Mouse (Mus musculus) liver, postnatal 0 days (tissue): ENCODE measurements around the gene Derl3. TPM values are rescaled to one million over a fixed set of nuclear protein-coding genes. Genes with fewer than 3 reads are reported as not detected.

Experiments used
- ATAC-seq: fragments of 200-750 bp; cut with Nextera tagmentation; 2 replicates; pipeline ENCODE4 v1.8.0; 2017; ENCODE audit warnings: mild to moderate bottlenecking, moderate library complexity
- DNase-seq: peaks from one replicate; pipeline ENCODE4 v3.0.0-alpha.2; 2016
- H3K27ac ChIP-seq: fragments of 300-500 bp; sonication (generic); 2 replicates; pipeline ENCODE4 v1.5.1; 2014; ENCODE audit warnings: antibody characterized with exemption, moderate library complexity, mild to moderate bottlenecking, low read depth
- H3K27me3 ChIP-seq: fragments of 300-500 bp; sonication (generic); 2 replicates; pipeline ENCODE4 v1.6.1; 2014; ENCODE audit warnings: low read length, control low read depth, mixed read lengths; ENCODE audit not compliant: insufficient read depth
- H3K36me3 ChIP-seq: fragments of 300-500 bp; sonication (generic); replicated peaks from 2 replicates; pipeline ENCODE4 v1.6.1; 2014; ENCODE audit warnings: mild to moderate bottlenecking, control low read depth, low read length, moderate library complexity, mixed read lengths; ENCODE audit not compliant: insufficient read depth
- H3K4me1 ChIP-seq: fragments of 300-500 bp; sonication (generic); 2 replicates; pipeline ENCODE4 v1.6.1; 2014; ENCODE audit warnings: antibody characterized with exemption, mild to moderate bottlenecking, control low read depth; ENCODE audit not compliant: insufficient read depth
- H3K4me2 ChIP-seq: fragments of 300-500 bp; sonication (generic); 2 replicates; pipeline ENCODE4 v1.6.1; 2014; ENCODE audit warnings: low read depth, mild to moderate bottlenecking, low read length, moderate library complexity, mixed read lengths
- H3K4me3 ChIP-seq: fragments of 300-500 bp; sonication (generic); 2 replicates; pipeline ENCODE4 v1.5.1; 2014; ENCODE audit warnings: low read depth, low read length
- H3K9ac ChIP-seq: fragments of 300-500 bp; sonication (generic); replicated peaks from 2 replicates; pipeline ENCODE4 v1.6.1; 2014; ENCODE audit warnings: mild to moderate bottlenecking, moderate library complexity
- H3K9me3 ChIP-seq: fragments of 300-500 bp; sonication (generic); 2 replicates; pipeline ENCODE4 v1.6.1; 2016; ENCODE audit warnings: mild to moderate bottlenecking, control low read depth, low read length, mixed read lengths
- CTCF ChIP-seq: sonication (generic); IDR thresholded peaks from 2 replicates; pipeline ENCODE4 v1.5.1; 2016; ENCODE audit warnings: antibody characterized with exemption, low read depth
- EP300 ChIP-seq: IDR thresholded peaks from 2 replicates; pipeline ENCODE4 v1.6.1; 2016; ENCODE audit warnings: antibody characterized with exemption, low read depth, mild to moderate bottlenecking
- WGBS: fragments of 180-500 bp; shearing (Covaris S2); extraction: QIAGEN DNeasy Blood & Tissue Kit; methylation state at CpG from one replicate; pipeline ENCODE4 v1.1.7; 2014; ENCODE audit not compliant: insufficient replicate concordance; 5-methylcytosine and 5-hydroxymethylcytosine counted together
- polyA plus RNA-seq: library from polyadenylated mRNA; unstranded; fragments of >200 nt; fragmentation: Nextera tagmentation; extraction: Ambion mirVana; gene quantifications from 2 replicates; pipeline ENCODE4 v1.2.1, GENCODE M21; 2015

The Derl3 gene
- polyA plus RNA-seq, 1 experiment from 2014 or later: 0.52 TPM

DNA sequence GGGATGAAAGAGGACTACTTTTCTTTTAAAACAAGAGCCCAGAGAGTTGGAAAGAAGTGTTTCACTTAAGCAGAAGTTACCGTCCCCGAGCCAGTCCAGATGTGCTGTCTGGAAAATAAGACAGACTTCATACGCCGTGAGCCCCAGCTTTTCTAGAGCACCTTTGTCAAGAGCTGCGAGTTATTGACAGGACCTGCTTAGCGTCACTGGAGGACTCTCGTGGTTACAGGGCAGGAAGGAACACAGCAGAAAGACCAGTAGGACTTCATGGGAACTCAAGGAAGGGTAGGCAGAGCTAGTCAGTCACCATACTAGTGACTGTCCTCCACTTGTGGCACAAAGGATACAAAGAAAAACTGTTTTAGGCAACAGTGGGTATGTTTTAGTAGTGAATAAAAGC is 22.3 kb downstream of the Derl3 start:
- H3K36me3 ChIP-seq: peaks cover 34% of the 10 kb centered on the region
- 82% methylated on average over 7 of the region's 7 CpGs for WGBS
- no peaks in the 10 kb centered on the region for H3K9me3 ChIP-seq
- H3K9ac ChIP-seq: no peak overlapping the region
- H3K27me3 ChIP-seq: no peaks in the 10 kb centered on the region
- TF ChIP-seq EP300 (no peak), CTCF (no peak)
- no peak overlapping the region for H3K4me2 ChIP-seq
- no peak overlapping the region for H3K27ac ChIP-seq
- DNase-seq: no peak
- ATAC-seq: no peak
- peaks cover 5% of the 10 kb centered on the region for H3K4me1 ChIP-seq
- no peak overlapping the region for H3K4me3 ChIP-seq

DNA sequence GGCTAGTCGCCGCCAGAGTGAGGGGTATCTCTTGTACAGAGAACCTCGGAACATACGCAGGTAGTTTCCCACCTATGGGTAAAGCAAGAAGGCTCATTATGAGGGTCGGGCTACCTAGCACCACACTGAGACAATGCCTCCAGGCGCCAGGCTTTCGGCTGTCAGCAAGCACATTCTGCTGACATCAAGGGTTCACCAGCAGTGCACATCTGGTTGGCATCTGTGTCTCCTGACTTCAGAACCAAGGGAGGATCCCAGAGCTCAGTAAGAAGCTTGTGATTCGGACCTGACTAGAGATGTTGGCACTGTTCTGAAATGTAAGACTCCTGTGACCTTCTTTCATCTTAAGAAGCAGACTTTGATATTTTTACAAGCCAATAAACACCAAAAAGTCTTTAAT is 23.6 kb downstream of the Derl3 start:
- Histone ChIP-seq H3K36me3 (peaks cover 22% of the 10 kb centered on the region; the same call in 1 of the 2 replicates), H3K4me2 (no peak overlapping the region), H3K4me1 (peaks cover 9% of the 10 kb centered on the region), H3K27ac (no peak overlapping the region), H3K9ac (no peak overlapping the region), H3K4me3 (no peak overlapping the region), H3K9me3 (no peaks in the 10 kb centered on the region), H3K27me3 (no peaks in the 10 kb centered on the region)
- TF ChIP-seq CTCF: no peak
- TF ChIP-seq EP300: no peak
- ATAC-seq: no peak
- no peak for DNase-seq
- WGBS: 87% methylated on average over 8 of the region's 8 CpGs

DNA sequence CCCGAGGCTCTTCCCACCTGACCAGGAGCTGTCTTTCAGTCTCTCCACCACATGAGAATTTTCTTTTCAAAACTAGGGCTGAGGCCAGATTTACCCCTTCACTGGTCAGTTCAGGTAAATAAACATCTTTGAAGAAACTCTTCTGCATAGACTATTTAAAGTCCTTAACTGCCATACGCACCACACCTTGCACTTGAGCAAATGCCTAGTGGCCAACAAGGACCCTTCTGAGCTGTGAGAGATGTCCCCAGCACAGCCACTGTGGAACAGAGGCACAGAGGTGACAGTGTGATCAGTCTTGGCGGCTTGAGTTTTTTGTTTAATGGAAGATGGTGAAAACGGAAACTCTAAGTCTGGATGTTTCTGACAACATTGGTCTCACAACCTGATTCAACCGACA is 25.8 kb downstream of the Derl3 start:
- TF ChIP-seq CTCF (no peak), EP300 (no peak)
- ATAC-seq (no peak), DNase-seq (no peak)
- Histone ChIP-seq H3K27me3 (no peaks in the 10 kb centered on the region), H3K4me1 (peaks cover 16% of the 10 kb centered on the region), H3K9ac (no peak overlapping the region), H3K4me2 (no peak overlapping the region), H3K36me3 (peaks cover 18% of the 10 kb centered on the region; the same call in 1 of the 2 replicates), H3K4me3 (no peak overlapping the region), H3K27ac (no peak overlapping the region), H3K9me3 (no peaks in the 10 kb centered on the region)
- 84% methylated on average over 5 of the region's 5 CpGs for WGBS

DNA sequence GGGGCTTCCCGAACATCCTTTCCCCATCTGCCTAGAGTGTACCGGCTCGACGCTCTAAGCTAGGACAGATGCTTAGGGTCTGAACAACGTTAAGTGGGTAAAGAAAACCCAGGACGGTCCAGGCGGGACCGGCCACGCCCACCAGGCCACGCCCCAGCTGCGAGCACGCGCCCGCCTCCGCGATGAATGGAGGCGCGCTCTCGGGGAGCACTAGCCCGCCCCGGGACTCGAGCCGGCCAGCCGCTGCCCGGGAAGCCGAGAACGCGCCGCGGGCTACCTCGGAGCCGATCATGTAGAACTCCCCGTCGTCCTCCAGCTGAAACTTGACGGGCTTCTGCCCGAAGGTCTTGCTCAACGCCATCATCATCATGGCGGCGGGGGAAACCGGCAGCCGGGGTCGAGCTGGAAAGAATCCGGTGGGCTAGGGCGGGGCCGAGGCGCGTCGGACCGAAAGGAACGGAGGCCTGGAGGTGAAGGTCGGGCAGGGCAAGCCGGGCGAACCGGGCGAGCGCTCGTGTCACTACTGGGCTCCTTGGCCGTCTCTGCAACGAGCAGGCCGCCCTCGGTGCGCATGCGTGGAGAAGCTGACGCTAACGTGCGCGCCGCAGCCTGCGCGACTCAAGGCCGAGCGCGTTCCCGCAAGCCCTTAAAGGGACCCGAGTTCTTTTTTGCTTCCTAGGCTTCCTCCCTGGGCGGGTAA is 28.0 kb downstream of the Derl3 start, which contains the start of gene Smarcb1:
TSS of gene Smarcb1 (minus strand) at position 592 of the 700 bp plus-strand sequence.
- peaks cover 16% of the 10 kb centered on the region for H3K4me1 ChIP-seq
- ATAC-seq: peak; percentile 96
- WGBS: under 1% methylated on average over 76 of the region's 76 CpGs
- peak within 1 kb of the TSS; percentile 99 for H3K4me2 ChIP-seq
- H3K27ac ChIP-seq: peak within 1 kb of the TSS; percentile 83
- no peaks in the 10 kb centered on the region for H3K9me3 ChIP-seq
- peak; percentile 95 for DNase-seq
- TF ChIP-seq CTCF (no peak), EP300 (no peak)
- peaks cover 8% of the 10 kb centered on the region; the same call in 1 of the 2 replicates for H3K36me3 ChIP-seq
- peak within 1 kb of the TSS; percentile 83 for H3K9ac ChIP-seq
- peak within 1 kb of the TSS; percentile 94 for H3K4me3 ChIP-seq
- H3K27me3 ChIP-seq: no peaks in the 10 kb centered on the region

DNA sequence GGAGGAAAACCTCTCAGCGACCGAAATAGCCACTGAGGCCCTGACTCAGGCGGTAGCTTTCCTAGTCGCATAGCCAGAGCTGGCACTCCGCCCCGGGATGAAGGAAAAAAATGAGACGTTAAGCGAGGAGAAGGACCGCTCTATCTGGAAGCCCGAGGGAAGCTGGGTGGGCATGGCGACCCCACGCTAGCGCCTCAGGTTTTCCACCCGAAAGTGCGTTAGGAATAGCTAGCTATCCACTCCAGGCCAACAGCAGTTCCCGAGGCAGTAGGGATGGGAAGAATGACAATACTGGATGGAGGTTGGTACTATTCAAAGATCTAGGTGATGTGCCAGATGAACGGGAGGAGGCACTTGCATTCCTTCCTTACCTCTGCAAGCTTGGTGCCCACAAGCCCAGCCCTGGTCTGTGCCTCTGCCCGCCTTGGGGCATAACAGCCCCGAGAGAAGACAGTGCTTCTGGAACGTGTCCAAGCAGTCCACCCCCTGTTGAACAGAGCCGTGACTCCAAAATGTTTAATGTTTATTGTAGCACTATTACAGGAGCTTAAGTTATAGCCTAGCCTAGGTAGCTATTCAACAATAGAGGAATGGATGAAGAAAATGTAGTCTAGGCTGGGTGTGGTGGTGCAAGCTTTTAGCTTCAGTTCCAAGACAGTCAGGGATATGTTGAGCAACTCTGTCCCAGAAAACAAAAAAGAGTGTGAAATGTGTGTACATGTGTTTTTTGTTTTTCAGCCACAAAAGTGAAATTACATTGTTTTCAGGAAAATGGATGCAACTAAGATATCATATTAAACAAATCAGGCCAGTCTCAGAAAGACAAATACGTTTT is 28.7 kb downstream of the Derl3 start:
- Histone ChIP-seq H3K4me1 (peaks cover 16% of the 10 kb centered on the region), H3K27ac (peak overlapping the region; percentile 83), H3K9me3 (no peaks in the 10 kb centered on the region), H3K27me3 (no peaks in the 10 kb centered on the region), H3K9ac (peak overlapping the region; percentile 83), H3K36me3 (peaks cover 4% of the 10 kb centered on the region; the same call in 1 of the 2 replicates), H3K4me3 (peak overlapping the region; percentile 94), H3K4me2 (peak overlapping the region; percentile 99)
- peak; percentile 24 for ATAC-seq
- DNase-seq: peak; percentile 24
- no peak for TF ChIP-seq EP300
- TF ChIP-seq CTCF: no peak
- WGBS: 5% methylated on average over 22 of the region's 22 CpGs

DNA sequence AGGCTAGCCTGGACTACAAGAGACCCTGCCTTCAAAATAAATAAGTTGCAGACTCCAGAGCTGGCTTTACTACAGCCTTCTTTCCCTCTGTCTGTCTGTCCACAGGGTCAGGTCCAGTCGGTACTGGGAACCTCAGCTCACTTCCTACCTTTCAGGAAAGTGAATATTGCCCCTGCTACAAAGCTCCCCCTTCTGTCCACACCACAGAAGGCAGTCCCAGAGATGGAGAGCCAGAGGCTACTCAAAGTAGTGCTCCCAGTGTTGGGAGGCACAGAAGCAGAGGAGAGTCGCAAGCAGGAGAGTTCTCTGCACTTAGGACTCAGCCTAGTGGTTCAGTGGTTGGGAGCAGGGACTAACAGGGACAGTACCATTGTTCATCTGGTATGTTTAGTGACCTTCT is 31.1 kb downstream of the Derl3 start:
- H3K27ac ChIP-seq: no peak overlapping the region
- H3K27me3 ChIP-seq: 0 out of 2 replicates have a peak, but pooled peaks cover 2% of the 10 kb centered on the region
- no peaks in the 10 kb centered on the region for H3K36me3 ChIP-seq
- WGBS: 54% methylated on average over 2 of the region's 2 CpGs
- ATAC-seq (no peak), DNase-seq (no peak)
- no peak overlapping the region for H3K9ac ChIP-seq
- H3K4me2 ChIP-seq: no peak overlapping the region
- no peak overlapping the region for H3K4me3 ChIP-seq
- peaks cover 16% of the 10 kb centered on the region for H3K4me1 ChIP-seq
- TF ChIP-seq EP300 (no peak), CTCF (peak; percentile 58)
- no peaks in the 10 kb centered on the region for H3K9me3 ChIP-seq
